Mouse (Mus musculus) kidney, postnatal 4 days (tissue): Measurements from ENCODE around the gene Gm15056.

ENCODE experiments used
- DNase-seq, 2 experiments: peaks; one replicate each; pipeline ENCODE4 v3.0.0; 2021; ENCODE audit warnings: mixed read lengths in 2 of 2

Gm15056 gene

GRCm38 (mm10) chr8:20902527-20902926 is at the start of gene Gm15056:
TSS of gene Gm15056 (minus strand) at chr8:20902627.
- DNase-seq, result no peak

- no peak for DNase-seq
Measured at GRCm38 (mm10) chr8:20944610-20945009, 42.2 kb upstream of the Gm15056 start, which contains the start of gene AY761185. TSS of gene AY761185 (minus strand) at chr8:20944710.

GRCm38 (mm10) chr8:20921971-20922370 is 19.5 kb upstream of the Gm15056 start, which contains the start of gene Gm6040:
TSS of gene Gm6040 (minus strand) at chr8:20922071.
- no peak for DNase-seq

- DNase-seq, result no peak
Measured at GRCm38 (mm10) chr8:20912288-20912687, 9.9 kb upstream of the Gm15056 start.

GRCm38 (mm10) chr8:20908256-20908655 is 5.8 kb upstream of the Gm15056 start:
- DNase-seq, result no peak

- no peak for DNase-seq
Measured at GRCm38 (mm10) chr8:20907119-20907518, 4.7 kb upstream of the Gm15056 start.

- no peak for DNase-seq
Measured at GRCm38 (mm10) chr8:20892369-20892768, 10.1 kb downstream of the Gm15056 start, which contains the start of gene Defb33. TSS of gene Defb33 (plus strand) at chr8:20892669.

- peak in 1 of 2 experiments; percentile 1 for DNase-seq
Measured at GRCm38 (mm10) chr8:20874608-20875007, 27.8 kb downstream of the Gm15056 start.
